Mouse (Mus musculus) adrenal gland, adult 2 months (tissue): Measurements from ENCODE around the gene Slc24a5. TPM values are rescaled to one million over a fixed set of nuclear protein-coding genes. Genes with fewer than 3 reads are reported as not detected.
A peak's percentile ranks its signal among the peaks of the same experiment; 100 is the strongest.

Source experiments
- DNase-seq: peaks from one replicate; pipeline ENCODE4 v3.0.0; 2021
- polyA plus RNA-seq: library from polyadenylated mRNA; depleted of rRNA; stranded (reverse); fragments of >200 nt; gene quantifications from 2 replicates; pipeline ENCODE4 v1.2.3, GENCODE M21; 2012; rRNA removed
- total RNA-seq, 2 experiments: library from RNA; stranded (reverse); gene quantifications; 2 replicates each; pipeline ENCODE4 v1.2.3; 2021

The Slc24a5 gene
- total and polyA plus RNA-seq, 3 experiments: not detected

DNA sequence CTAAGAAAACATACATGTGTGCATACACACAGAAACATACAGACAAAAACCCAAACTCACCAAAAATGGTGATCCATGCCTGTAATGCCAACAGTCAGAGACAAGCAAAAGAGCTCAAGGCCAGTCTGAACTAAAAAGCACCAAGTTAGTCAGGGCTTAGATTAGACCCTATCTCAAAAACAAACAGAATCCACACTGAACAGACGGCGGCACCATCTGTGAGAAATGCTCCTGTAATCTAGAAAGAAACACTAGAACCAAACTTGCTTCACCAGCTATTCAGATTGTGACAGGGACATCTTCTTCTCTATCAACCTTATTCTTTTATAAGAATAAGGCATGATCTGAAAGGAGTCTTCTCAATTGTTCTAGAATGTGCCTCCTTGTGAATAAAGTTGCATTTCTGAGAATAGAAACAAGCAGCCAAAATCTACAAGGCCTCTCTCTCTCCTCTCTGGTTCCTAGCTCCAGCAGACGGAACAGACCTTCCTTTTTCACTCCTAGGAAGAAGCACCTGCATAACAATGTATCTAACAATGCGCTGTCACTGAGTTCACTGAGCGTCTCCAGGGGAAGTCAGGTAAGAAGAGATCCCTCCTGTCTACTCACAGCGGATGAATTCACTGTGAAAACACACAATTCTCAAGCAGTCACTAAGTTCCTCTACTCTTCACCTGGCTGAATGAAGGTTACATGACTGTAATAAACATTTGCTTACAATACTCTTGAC is 51.6 kb downstream of the Slc24a5 start:
- DNase-seq: no peak

DNA sequence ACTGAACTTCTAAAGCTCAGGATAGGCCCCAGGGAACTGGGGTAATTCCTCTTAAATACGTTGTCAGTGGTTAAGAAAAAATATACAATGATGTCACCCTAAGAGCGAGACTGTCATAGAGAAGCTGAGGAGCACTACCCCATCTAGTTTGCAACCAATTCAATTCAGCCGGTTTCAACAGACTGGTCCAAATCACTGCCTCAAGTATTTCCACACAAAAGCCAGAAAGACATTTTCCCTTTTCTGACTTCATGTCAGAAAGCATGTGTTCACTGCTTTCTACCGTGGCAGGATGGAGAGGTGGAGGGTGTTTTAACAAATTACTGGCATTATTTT is 54.3 kb downstream of the Slc24a5 start:
- no peak for DNase-seq

DNA sequence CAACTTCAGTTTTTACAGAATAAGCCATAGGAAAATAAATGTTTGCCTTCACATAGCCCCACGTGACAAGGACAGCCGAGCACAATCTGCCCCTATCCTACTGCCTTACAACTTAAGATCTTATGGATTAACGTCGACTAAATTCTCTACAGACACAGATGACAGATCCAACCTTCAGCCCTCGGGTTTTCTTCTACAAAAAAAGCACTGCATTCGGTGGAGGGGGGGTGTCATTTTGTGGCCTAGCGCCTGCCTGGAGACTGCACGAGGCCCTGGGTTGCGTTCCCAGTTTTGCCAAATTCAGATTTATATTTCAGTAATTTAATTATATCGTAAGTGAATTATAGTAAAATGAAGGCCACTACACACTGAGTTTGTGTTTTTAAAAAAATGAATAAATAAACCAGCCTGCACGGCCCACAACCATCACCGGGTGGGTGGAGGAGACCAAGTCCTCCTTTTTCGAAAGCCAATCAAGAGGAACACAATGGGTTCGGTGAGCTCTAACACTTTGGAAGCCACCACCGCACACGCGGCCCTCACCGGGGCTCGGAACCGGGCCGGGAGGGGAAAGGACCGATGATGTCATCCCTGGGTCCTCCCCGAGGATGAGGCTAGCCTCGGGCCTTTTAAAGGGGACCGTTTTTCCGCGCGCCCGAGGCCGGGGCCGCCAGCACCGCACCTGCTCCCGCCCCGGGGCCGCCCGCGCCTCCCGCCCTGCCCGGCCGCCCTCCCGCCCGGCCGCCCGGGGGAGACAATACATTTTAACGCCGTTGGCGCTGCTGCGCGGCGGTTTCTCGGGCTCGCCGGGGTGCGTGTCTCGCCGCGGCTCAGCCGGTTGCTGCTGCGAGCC is 54.9 kb downstream of the Slc24a5 start:
- peak; percentile 80 for DNase-seq

DNA sequence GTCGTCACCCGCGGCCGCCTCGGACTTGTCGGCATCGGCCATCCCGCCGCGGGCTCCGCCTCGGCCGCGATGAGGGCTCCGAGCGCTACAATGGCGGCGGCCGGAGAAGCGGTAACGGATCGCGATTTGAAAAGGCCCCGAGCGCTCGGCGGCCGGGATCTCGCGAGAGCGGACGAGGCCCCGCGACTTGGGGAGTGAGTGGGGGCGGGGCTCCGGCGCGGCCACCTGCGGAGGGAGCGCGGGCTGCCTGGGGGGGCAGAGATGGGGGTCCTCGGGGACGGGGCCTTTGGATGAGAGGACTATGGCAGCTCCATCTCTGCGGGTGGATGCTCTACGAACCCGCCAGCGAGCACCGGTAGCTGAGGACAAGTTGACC is 55.5 kb downstream of the Slc24a5 start, which contains the start of gene Myef2:
TSS of gene Myef2 (minus strand) at position 185 of the 376 bp plus-strand sequence.
- DNase-seq: peak; percentile 87

- no peak for DNase-seq
These were observed 57.9 kb downstream of the Slc24a5 start for GRCm38 (mm10) chr2:125125824-125126223.

DNA sequence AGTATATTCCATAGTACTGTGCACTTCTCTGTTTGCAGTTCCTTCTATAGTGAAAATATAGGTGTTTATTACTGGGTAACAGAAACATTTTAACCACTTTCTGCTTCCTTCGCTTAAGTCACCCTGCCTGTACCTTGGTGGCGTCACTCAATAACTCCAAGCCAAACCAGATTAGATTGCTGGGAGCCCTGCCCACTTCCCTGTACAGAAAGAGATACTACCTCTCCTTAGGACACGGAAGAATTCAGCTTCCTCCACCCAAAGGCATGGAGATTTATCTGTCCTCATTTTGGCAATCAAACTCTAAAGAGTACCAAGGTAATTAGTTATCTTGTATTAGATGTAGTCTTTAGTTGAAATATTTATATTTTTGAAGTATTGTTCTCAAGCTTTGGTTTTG is 58.9 kb downstream of the Slc24a5 start:
- no peak for DNase-seq

DNA sequence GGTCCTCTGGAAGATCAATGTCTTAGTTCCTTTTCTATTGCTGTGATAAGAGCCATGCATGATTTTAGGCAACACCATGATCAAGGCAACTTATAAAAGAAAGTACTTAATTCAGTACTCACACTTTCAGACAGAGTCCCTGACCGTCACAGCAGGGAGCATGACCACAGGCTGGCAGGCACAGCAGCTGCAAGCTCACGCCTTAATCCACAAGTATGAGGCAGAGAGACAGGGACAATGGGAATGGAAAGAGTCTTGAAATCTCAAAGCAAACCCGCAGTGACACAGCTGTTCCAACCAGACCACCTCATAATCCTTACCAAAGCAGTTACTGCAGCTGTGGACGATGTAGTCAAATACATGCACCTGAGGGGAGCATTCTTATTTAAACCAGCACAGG is 66.2 kb downstream of the Slc24a5 start:
- DNase-seq: no peak

DNA sequence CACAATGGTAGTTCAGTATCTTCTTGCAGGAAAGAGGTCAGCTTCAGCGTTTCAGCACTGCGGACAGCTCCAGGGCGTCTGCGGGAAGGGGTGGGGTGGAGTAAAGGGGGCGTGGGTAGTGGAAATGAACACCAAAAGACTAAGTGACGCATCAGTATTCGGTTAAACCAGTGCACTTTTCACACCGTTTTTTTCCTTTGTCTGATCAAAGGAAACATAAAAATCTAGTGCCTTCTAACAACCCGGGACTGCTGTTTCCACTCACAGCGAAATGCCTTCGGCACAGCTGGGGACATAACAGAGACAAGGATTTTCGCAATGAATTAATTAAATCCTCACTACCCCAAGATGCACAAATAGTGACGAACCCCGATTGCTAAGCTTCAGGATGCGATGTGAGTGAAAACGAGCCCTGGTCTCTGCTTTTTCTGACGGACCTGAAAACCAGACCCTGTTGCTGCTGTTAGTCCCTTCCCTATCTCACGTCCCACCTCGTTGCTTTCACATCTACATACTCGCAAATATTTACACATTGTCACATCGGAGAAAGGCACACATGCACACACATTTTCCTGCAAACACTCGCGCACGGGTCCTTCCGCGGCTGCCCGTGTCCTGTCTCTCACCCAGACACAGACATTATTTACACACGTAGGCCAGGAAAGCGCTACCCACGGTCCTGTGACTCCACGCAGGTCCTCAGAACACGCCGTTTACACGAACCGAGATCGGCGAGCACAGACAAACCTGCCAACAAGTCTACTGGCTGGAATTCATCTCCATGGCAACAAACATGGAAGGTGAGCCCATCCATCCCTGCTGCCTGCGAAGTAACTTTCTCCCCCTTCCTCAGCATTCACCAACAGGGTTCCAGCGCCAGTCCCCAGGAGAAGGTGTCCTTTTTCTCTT is 68.2 kb downstream of the Slc24a5 start, which contains the start of gene Ctxn2:
TSS of gene Ctxn2 (plus strand) at position 790 of the 909 bp plus-strand sequence.
- peak; percentile 81 for DNase-seq

DNA sequence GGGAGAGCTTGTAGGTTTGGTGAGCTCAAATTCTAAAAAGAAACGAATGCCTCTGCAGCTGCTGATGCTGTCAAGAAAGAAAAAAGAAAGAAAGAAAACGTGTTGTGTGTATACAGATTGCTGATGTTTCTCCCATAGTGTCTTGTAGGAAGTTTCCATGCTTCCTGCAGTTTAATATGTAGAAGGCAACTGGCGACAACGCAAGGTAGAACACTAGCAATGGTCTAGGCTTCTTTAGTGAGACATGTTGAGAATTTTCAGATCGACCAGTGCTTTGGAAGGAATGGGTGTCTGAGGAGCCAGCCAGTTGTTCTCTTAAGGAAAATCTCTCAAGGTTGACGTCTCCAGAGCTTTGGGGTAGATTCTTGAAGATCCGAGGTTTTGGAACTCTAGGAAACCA is 68.9 kb downstream of the Slc24a5 start:
- DNase-seq: no peak

Other genes starting within 250 kb of the Slc24a5 start
- gene Myef2, start 55.5 kb downstream of the Slc24a5 start, total RNA-seq: 10 to 100 TPM; 18.2 to 29.2 TPM
- 13.0 and 16.1 TPM in 2 replicates for gene Myef2, start 55.5 kb downstream of the Slc24a5 start, polyA plus RNA-seq
- not detected for gene Ctxn2, start 68.6 kb downstream of the Slc24a5 start, total RNA-seq
- gene Ctxn2, start 68.6 kb downstream of the Slc24a5 start, polyA plus RNA-seq: not detected in 2 replicates
- not detected for gene Slc12a1, start 84.4 kb downstream of the Slc24a5 start, total RNA-seq
- gene Slc12a1, start 84.4 kb downstream of the Slc24a5 start, polyA plus RNA-seq: not detected in 2 replicates
- gene Dut, start 179.1 kb downstream of the Slc24a5 start, total RNA-seq: 10 to 100 TPM; 15.7 to 23.6 TPM
- 50.0 and 66.9 TPM in 2 replicates for gene Dut, start 179.1 kb downstream of the Slc24a5 start, polyA plus RNA-seq